Mouse (Mus musculus): ENCODE measurements at regions not wholly inside any gene's neighbourhood (a gene's known extent, or its start where the extent isn't known, plus 50 kb on each side); places are given as distances from the start of the nearest gene placed in this dataset.

DNA sequence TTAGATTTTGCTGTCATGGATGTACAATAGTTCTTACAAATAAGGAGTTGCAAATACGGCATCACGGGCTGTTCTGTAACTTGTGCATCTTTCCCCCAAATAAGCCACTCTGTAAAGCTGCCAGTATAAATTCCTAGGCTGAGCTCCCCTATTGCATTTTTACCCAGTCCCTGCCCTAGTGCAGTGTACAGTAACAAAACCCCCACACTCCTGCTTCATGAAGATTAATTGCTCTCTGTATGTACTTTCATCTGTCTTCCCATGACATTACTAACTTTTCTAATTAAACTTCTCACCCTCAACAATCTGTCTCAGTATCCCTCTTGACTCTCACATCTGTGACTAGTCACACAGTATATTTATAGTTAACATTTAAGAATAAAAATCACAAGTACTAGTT, 73.4 kb downstream of the Tm4sf1 start:
- no peak for DNase-seq (ENCODE audit: low spot score)

DNA sequence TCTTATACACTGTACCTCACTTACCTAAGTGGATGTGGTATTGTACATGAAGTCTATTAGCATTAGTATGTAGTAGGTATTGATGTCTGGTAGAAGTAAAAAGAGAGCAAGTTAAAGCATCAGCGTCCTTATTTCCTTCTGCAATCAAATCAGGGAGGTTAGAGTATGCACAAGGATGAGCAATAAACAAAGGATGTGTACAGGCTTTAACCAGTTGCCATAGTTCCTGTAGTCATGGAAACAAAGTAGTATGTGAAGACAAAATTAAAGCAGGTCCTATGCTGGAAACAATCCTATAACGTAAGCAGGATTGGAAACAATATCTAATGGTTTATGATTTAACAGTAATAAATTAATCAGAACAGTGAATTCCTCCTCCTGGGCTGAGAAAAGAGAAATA, 78.0 kb downstream of the Tm4sf1 start:
- DNase-seq (ENCODE audit: low spot score) = no peak

DNA sequence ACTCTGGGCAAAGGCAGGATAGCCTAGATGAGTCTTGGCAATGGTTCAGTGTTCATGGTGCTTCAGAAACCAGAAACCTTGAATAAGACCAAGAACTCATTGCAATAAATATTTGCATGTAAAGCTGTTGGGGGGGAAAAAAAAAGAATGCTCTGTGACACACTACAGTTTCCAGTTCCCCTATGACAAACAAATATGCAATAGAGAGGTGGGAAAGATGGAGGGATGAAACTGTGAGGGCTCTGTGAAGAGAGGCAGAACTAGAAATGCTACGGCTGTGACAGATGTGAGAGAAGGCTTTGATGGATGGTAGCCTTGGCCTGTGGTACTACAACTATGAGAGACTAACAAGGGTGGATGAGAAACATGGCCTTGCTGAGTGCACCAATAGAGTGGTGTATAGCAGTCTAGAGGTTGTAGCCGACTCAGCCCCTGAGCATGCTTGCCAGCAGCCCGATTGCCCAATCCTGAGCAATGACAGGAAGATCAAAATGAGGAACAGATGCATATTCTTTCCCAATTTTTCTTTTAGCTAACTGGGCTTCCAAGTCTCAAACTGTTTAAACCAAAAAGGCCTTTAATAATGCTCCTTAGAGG, 79.4 kb downstream of the Tm4sf1 start:
- DNase-seq (ENCODE audit: low spot score) = no peak

DNA sequence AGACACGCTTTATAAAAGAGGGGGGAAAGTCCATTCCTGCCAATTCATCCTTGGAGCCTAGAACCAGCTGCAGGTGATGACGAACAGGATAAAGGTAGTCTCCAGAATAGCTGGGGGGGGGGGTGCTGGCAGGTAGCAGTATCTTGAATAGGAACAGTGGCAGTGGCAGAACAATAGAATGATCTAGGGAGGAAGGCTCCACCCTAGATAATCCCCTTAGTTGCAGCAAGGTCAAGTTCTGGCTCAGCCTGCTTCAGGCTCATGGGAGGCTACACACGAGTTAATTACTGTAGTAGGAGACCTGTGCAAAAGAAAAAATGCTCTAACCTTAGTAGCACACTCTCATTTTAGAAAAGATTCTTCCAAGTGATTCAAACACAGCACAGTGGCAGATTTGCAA, 83.4 kb downstream of the Tm4sf1 start:
- DNase-seq (ENCODE audit: low spot score) = no peak

DNA sequence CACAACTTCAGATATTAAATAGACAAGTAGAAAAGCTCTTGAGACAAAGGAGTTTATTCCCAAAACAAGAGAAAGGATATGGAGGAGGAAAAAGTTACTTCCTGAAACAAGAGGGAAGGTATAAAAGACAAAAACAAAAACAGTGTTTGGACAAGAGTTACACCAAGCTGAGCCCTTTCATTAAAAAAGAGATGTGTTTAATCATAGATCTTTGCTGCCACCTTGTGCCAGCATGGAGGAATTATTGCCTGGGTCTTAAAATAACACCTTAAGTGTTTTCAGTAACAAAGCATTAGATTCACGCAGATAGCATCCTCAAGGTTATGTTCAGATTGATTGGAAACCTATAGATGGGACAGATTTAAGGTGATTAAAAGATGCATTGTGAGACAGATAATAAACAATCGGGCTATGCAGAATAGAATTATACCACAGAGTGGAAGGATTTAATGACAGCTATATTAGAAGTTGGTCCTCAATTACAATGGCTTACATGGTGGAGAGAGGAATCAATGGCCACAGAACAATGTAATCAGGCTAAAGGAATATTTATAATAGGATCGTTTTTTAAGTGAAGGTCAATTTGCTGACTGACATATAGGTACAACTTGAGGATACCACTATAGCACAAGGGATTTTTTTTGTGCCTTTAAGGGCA, 97.6 kb downstream of the Tm4sf1 start:
- DNase-seq (ENCODE audit: low spot score) = peak; percentile 44

DNA sequence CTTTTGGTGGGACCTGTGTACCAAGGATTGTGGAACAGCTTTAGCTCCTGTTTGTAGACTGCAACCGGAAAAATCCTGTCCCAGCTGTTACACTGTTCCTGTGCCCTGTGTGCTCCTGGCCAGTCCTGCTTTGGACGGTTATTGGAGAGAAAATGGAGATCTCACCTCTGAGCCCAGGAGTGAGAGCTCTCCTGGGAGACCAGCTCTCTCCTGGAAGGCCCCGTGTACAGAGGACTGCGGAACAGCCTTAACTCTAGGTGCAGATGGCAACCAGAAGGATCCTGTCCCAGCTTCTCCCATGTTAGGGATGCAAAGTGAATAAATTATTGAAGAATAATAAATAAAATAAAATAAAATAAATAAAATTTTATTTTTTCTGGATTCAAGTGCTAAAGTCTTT, 98.4 kb downstream of the Tm4sf1 start:
- DNase-seq (ENCODE audit: low spot score) = no peak

DNA sequence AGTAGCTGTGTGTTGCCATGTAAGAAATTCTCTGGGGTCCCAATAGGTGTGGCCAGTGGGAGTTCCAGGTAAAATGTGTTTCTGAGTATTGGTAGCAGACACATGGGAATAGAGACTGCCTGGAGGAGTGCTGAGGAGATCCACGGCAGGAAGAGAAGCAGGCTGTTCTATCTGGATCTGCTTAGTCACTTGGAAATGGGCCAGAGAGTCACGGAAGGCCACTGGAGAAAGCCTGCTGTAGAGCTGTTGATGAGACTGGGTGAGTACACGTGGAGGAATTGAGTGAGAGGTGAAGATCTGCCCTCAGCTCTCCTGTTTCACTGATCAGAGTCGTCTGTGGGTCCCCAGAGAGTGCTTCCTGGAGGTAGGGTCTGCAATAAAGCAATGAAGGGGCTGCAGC, 120.2 kb downstream of the Tm4sf1 start:
- no peak for DNase-seq (ENCODE audit: low spot score)

DNA sequence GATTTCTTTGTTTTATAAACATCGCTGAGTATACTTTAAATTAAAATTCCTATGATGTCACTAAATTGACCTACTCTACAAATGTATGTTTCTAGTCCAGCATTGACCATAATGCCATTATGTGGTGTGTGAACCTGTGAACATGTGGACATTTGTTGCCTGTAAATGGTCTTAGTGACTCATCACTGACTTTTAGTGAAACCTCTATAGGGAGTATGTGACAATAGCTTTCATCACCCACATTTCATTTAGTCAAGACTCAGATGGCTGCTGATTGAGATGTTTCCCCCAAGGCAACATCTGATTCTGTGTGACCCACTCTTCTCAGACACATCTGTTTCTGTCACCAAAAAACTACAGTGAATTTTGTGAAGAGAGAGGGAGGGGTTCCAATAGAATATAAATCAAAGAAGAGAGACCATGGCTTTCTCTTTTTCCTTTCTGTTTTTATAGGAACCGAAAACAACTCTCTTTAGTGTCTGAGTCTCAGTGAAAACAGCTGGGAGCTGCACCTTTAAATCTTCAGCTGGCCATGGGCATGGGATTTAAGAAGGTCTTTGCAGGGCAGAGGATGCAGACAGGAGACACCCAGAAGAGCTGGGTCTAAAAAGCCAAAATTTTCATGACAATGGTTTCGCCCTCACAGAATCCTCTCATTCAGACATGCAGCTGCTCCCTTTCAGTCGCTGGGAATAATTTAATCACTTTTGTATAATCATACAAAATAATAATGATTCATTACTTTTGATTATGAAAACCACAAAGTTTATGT, 148.4 kb downstream of the Tm4sf1 start:
- DNase-seq (ENCODE audit: low spot score) = no peak

DNA sequence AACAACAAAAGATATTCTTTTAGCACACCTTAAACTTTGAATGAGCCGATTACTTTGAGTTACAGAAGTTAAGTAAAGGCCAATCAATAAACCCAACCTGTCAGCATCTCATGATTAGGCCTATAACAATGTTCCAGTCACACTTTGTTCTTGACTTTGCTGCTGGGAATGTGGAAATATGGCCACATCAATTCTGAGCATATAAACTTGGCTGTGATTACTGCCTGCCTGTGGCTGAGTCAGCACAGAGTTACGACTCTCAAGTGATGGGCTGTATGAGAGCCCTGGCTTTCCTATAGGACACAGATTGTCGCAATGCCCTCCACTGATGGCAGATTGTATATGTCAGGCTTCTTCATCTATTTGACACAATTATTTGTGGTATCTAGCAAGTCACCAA, 152.6 kb downstream of the Tm4sf1 start:
- DNase-seq (ENCODE audit: low spot score) = no peak

DNA sequence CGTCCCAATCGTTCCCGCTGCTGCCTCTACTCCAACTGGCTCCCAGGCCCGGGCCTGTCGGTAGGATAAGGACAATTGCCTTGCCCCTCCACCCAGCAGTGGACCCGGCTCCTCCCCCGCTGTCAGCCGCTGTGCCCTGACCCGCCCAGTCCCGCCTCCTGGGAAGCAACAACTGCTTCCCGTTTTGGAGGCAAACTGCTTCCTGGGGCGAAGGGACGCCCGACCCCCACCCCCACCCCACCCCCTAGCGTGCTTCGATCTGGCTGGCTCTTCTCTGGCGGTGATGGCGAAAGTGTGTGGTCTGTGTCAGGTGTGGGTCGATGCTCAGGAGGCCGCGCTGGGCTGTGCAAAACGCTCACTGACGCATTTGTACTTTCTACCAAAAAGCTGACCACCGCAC, 164.9 kb downstream of the Tm4sf1 start:
- no peak for DNase-seq (ENCODE audit: low spot score)

DNA sequence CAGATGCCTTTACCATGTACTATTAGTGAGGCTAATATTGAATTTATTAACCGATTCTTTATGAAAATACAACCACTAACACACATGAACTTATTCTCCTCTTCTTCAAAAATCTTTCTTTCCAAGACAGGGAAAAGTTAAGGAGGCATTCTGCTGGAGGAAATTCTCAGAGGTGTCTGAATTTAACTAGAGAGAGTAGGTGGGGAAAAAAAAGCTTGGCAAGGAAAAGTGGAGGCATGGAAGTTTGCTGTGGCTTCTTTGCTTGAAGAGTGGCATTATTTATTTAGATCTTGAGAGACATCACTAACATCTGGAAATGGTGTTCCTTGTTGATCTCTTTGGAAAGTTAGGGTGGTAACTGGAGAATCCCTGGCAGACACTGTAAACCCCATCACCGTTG, 173.2 kb downstream of the Tm4sf1 start:
- no peak for DNase-seq (ENCODE audit: low spot score)

DNA sequence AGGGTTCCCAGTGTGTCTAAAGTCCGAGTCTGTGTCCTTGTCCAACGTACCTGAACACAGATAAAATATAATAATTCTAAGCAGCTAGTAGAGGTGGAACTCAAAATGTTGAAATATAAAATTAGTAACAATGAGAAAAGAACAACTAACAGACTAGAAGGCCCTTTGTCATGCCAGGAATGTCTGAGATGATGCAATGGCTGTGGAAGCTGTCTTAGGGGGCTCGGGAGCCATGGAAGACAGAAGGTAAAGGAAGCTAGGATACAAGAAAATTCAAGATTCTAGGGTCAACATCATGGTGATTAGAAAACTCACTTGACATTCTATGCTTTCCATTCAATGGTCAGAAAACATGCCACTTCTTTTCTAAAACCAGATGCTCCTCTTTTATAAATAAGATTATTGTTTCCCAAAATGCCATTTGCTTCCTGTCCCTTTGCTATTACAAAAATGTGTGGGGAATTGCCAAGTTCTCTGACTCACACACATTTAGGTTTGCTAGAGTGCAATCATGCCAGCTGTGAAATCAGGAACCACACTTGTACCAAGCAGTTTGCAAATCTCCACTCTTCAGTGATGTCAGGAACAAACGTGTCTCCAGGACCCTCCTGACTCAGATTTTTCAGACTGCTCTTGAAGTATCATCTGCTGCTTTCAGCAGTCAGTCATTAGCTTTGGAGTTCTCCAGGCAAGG, 175.8 kb downstream of the Tm4sf1 start:
- no peak for DNase-seq (ENCODE audit: low spot score)

DNA sequence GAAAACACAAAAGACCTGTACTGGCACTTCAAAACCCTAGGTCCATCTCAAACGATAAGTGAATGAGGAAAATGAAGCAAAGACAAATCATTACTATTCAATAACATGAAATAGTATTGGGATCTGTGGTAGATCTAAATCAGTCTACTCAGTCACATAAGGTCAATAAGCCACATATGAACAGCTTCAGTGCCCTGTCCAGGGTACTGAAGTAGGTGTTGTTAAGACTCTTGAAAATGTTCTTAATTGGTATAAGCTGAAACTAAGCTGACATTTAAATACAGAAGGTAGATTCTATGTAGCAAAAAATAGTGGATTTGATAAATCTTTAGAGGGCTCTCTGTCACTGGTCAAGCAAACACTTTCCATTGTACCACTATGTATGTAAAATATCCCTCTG, 183.8 kb downstream of the Tm4sf1 start:
- DNase-seq (ENCODE audit: low spot score) = no peak

DNA sequence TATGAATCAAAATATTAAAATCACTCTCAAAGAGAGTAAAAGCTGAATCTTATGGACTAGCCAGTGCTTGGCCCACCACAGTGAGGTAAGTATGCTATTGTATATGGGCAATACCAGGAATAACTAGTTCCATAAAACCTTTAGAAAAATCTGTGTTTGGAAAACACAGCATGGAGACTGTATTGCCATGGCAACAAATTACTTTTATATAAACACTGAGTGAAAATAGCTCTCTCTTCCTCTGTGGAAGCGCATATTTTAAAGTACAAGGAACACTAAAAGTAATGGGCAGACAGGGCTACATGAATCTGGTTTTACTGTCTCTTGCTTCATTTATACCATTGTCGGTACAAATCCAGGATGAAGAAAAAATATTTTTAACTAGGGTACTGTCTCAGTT, 199.5 kb downstream of the Tm4sf1 start:
- no peak for DNase-seq (ENCODE audit: low spot score)

DNA sequence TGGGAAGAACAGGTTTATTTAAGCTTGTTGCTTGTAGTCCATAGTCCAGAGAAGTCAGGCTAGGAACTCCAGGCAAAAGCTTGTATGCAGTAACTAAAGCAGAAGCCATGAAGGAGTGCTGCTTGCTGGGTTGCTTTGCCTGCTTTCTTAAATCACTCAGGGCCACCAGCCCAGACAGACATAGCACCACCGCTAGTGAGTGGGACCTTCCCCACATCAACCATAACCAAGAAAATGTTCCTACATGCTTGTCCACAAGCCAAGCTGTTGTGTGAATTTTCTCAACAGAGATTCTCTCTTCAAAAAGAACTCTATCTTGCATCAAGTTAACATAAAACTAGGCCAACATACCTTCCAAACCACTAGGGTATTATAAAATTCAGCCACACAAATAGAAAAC, 201.3 kb downstream of the Tm4sf1 start:
- no peak for DNase-seq (ENCODE audit: low spot score)

DNA sequence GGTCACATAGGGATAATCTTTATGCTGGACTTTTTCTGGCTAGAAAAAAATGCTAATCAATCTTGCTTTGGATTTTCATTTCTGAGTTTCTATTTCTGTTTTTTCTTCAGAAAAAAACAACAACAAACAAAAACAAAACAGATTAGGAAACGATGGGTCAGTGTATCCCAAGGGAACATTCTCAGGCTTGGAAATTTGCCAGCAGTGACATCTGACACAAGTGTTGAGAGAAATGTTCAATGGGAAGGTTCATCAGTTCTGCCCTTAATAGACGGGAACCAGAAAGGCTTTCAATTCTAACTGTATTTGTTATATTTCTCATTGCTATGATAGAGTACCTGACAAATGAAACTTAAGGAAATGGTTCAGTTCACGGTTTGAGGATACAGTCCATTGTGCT, 206.9 kb downstream of the Tm4sf1 start:
- DNase-seq (ENCODE audit: low spot score) = no peak

DNA sequence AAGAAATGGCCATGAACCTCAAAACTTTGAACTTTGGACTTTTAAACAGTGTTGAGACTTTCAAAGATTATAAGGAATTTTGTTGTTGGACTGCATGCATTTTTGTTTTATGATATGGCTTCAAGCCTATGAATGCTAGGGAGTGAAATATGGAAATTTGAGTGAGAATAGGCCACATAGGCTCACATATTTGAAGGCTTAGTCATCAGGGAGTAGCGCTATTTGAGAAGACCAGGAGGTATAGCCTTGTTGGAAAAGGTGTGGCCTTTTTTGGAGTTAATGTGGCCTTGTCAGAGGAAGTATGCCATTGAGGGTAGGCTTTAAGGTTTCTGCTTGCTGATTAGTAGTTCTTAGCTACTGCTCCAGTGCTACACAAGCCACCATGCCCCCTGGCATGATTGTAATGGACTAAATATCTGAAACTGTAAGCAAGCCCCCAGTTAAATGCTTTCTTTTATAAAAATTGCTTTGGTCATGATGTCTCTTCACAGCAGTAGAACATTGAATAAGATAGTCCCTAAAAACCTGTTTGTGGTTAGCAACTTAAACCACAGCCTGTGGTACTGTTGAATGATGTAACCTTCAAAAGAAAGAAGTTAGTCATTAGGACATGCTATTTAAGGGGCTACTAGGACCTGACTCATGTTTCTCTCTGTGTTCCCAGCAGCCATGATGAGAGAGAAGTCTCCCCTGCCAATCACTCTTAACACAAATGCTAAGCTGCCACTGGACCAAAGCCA, 208.4 kb downstream of the Tm4sf1 start:
- no peak for DNase-seq (ENCODE audit: low spot score)

DNA sequence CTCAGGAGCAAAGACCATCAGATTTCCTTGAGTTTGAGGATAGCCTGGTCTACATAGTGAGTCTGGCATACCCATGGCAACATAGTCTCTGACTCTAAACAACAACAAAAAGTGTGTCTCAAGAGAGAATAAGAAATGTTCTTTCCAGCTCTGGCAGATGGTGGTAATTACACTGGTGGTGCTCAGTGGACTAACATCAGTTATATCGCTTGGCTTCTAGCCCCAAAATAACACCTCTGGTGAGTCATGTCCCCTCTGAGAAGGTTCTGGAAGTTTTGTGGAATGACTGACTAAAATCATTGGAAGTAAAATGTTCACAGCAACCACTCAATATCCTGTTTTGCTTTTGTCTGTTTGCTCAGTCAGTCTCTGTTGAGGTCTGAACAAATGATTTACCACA, 227.3 kb downstream of the Tm4sf1 start:
- no peak for DNase-seq (ENCODE audit: low spot score)

DNA sequence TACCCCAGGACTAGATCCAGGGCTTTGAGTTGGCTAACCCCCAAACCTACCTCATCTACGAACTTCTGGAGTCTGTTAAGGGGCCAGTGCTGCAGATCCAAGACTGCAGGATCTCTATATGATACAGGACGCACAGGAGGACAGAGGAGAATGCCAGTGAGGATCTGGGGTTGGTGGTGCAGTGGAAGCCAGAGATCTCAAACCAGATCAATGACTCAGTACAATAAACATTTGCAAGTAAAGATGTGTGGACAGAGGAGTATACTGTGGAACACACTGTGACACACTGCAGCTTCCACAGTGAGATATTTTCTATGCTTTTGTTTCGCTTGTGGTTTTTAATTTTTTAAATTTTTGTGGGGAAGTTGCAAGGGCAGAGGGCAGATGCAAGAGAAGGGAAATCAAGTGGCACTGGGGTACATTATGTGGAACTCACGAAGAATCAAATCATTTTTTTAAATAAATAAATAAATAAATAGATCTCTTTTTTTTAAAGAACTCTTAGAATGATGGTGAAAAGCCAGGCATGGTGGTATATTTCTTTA, 227.8 kb downstream of the Tm4sf1 start:
- DNase-seq (ENCODE audit: low spot score) = no peak

DNA sequence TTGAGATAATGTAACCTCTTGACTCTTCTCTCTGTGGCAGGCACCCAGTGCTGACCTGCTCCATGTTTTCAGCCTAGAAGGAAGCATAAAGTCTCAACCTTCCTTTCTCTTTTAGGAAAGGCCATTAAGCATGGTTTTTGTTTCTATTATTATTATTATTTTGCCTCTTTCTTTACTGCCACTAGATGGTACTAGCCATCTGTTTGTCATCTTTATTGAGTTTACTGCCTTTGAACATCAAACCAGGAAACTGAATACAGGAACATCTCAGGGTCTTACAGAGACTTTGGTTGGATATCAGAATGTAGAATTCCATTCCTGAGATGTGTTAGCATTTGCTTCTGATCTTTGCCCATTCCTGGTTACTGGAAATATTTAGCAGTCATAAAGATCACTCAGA, 268.8 kb downstream of the Tm4sf1 start:
- DNase-seq (ENCODE audit: low spot score) = no peak

DNA sequence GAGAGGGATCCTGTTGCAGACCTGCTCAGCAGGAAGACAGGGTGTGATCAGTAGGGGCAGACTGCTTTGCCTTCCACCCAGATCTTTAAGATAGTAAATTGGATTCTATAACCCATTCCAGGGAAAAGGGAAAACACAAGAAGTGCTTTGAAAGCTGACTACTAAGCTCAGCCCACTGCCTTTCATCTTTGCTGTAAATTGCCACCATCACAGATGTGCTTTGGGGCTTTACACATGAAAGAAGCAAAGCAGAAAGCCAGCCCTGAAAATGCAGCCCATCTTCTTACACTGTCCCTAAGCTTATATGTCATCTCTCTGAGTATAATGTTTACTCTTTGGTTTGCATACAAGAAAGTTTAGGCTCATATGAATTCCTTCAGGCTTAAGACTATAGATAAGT, 283.6 kb downstream of the Tm4sf1 start:
- DNase-seq (ENCODE audit: low spot score) = no peak

DNA sequence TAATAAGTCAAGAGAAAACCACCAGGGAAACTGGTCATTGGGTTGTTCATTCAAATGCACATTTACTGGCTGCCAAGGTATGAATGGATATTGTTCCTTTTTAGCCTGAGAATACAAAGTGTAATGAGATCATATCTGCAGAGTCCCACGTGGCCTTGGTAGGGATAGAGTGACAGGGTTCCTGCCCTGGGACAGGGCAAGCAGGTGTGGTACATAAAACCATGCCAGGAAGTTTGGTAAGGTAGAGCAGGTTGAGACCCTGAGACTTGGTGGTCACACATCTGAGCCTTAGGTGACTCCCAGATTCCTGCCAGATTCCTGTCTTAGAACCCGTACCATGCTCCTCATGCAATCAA, 320.5 kb downstream of the Tm4sf1 start:
- no peak for DNase-seq (ENCODE audit: low spot score)
